Comparison of ENCODE assay signal across 7 mouse cellular contexts in genomic region chr12:87389231-87389630, GRCm38 (mm10). TPM values are rescaled to one million over a fixed set of nuclear protein-coding genes. Genes with fewer than 3 reads are reported as not detected.
DNase-seq lines count a peak whose midpoint lies in the region; ATAC-seq lines count a peak whose summit lies in the region.

No protein-coding gene starts in this region.

- no peak overlapping the region for H3K9ac ChIP-seq in embryonic facial prominence, embryonic 13.5 days
- no peak overlapping the region for H3K9ac ChIP-seq in hindbrain, embryonic 12.5 days
- no peak overlapping the region for H3K9ac ChIP-seq in midbrain, embryonic 13.5 days (replicated peaks)

- H3K27ac ChIP-seq in embryonic facial prominence, embryonic 13.5 days, result no peak overlapping the region
- H3K27ac ChIP-seq in hindbrain, embryonic 12.5 days, result no peak overlapping the region
- H3K27ac ChIP-seq in midbrain, embryonic 13.5 days, result no peak overlapping the region

- H3K4me2 ChIP-seq in embryonic facial prominence, embryonic 13.5 days, result peak overlapping the region; percentile 59; the same call in 1 of the 2 replicates
- peak overlapping the region; percentile 97 for H3K4me2 ChIP-seq in hindbrain, embryonic 12.5 days (replicated peaks)
- H3K4me2 ChIP-seq in midbrain, embryonic 13.5 days (replicated peaks), result peak overlapping the region; percentile 56; the same call in 1 of the 2 replicates

- peak; percentile 23 for DNase-seq in kidney, adult 9 months
- no peak for DNase-seq in kidney, postnatal 36 days
- no peak for DNase-seq in retina, postnatal 1 day
- DNase-seq in embryo, embryonic 11 days, result no peak

- peaks cover 16% of the 10 kb centered on the region for H3K4me1 ChIP-seq in embryonic facial prominence, embryonic 13.5 days
- H3K4me1 ChIP-seq in hindbrain, embryonic 12.5 days, result peaks cover 18% of the 10 kb centered on the region
- H3K4me1 ChIP-seq in midbrain, embryonic 13.5 days (replicated peaks), result peaks cover 16% of the 10 kb centered on the region

- H3K36me3 ChIP-seq in embryonic facial prominence, embryonic 13.5 days, result no peaks in the 10 kb centered on the region
- no peaks in the 10 kb centered on the region for H3K36me3 ChIP-seq in hindbrain, embryonic 12.5 days
- no peaks in the 10 kb centered on the region for H3K36me3 ChIP-seq in midbrain, embryonic 13.5 days

- no peak for ATAC-seq in embryonic facial prominence, embryonic 13.5 days (ENCODE audit: insufficient number of reproducible peaks, insufficient read depth, low FRiP score, low TSS enrichment, low read depth)
- ATAC-seq in hindbrain, embryonic 12.5 days (ENCODE audit: low FRiP score), result no peak
- ATAC-seq in midbrain, embryonic 13.5 days, result no peak

- no peaks in the 10 kb centered on the region for H3K27me3 ChIP-seq in embryonic facial prominence, embryonic 13.5 days
- H3K27me3 ChIP-seq in hindbrain, embryonic 12.5 days, result no peaks in the 10 kb centered on the region
- H3K27me3 ChIP-seq in midbrain, embryonic 13.5 days, result peaks cover 5% of the 10 kb centered on the region; the same call in 1 of the 2 replicates

- no peaks in the 10 kb centered on the region for H3K9me3 ChIP-seq in embryonic facial prominence, embryonic 13.5 days
- H3K9me3 ChIP-seq in hindbrain, embryonic 12.5 days (replicated peaks), result no peaks in the 10 kb centered on the region
- no peaks in the 10 kb centered on the region for H3K9me3 ChIP-seq in midbrain, embryonic 13.5 days

- peak overlapping the region; percentile 73; the same call in 1 of the 2 replicates for H3K4me3 ChIP-seq in embryonic facial prominence, embryonic 13.5 days
- no peak overlapping the region for H3K4me3 ChIP-seq in hindbrain, embryonic 12.5 days
- peak overlapping the region; percentile 99; the same call in 1 of the 2 replicates for H3K4me3 ChIP-seq in midbrain, embryonic 13.5 days (replicated peaks)

- WGBS in embryonic facial prominence, embryonic 13.5 days, result 56% methylated on average over 3 of the region's 3 CpGs
- WGBS in hindbrain, embryonic 12.5 days, result 75% methylated on average over 3 of the region's 3 CpGs
- 72% methylated on average over 3 of the region's 3 CpGs for WGBS in midbrain, embryonic 13.5 days

RNA-seq across cellular contexts. Expression of gene Sptlc2, which starts 1.1 kb away (rescaled TPM):
- polyA plus RNA-seq in embryonic facial prominence, embryonic 13.5 days (2015; fragmentation: Nextera tagmentation; extraction: Ambion mirVana), result 70.5 and 76.3 TPM in 2 replicates
- 72.2 and 77.7 TPM in 2 replicates for polyA plus RNA-seq in hindbrain, embryonic 12.5 days (2016; fragmentation: Nextera tagmentation; extraction: Ambion mirVana)
- polyA plus RNA-seq in midbrain, embryonic 13.5 days (2015; fragmentation: Nextera tagmentation; extraction: Ambion mirVana), result 55.5 and 59.9 TPM in 2 replicates

RNA-seq across cellular contexts. Expression of gene Slirp, which starts 54.5 kb away (rescaled TPM):
- polyA plus RNA-seq in embryonic facial prominence, embryonic 13.5 days (2015; fragmentation: Nextera tagmentation; extraction: Ambion mirVana), result 336 and 343 TPM in 2 replicates
- polyA plus RNA-seq in hindbrain, embryonic 12.5 days (2016; fragmentation: Nextera tagmentation; extraction: Ambion mirVana), result 241 and 269 TPM in 2 replicates
- polyA plus RNA-seq in midbrain, embryonic 13.5 days (2015; fragmentation: Nextera tagmentation; extraction: Ambion mirVana), result 305 and 312 TPM in 2 replicates

RNA-seq across cellular contexts. Expression of gene Alkbh1, which starts 54.6 kb away (rescaled TPM):
- polyA plus RNA-seq in embryonic facial prominence, embryonic 13.5 days (2015; fragmentation: Nextera tagmentation; extraction: Ambion mirVana), result 65.9 and 76.1 TPM in 2 replicates
- polyA plus RNA-seq in hindbrain, embryonic 12.5 days (2016; fragmentation: Nextera tagmentation; extraction: Ambion mirVana), result 48.1 and 53.9 TPM in 2 replicates
- 45.3 and 50.1 TPM in 2 replicates for polyA plus RNA-seq in midbrain, embryonic 13.5 days (2015; fragmentation: Nextera tagmentation; extraction: Ambion mirVana)
